Mouse (Mus musculus) hindbrain, postnatal 0 days (tissue): ENCODE data around the gene Atp8a2. TPM values are rescaled to one million over a fixed set of nuclear protein-coding genes. Genes with fewer than 3 reads are reported as not detected.

Experiments used
- ATAC-seq: fragments of 200-750 bp; cut with Nextera tagmentation; 2 replicates; pipeline ENCODE4 v1.8.0; 2017; ENCODE audit warnings: mild to moderate bottlenecking, moderate TSS enrichment, moderate library complexity
- DNase-seq: peaks from one replicate; pipeline ENCODE4 v3.0.0-alpha.2; 2015; ENCODE audit warnings: low spot score
- H3K27ac ChIP-seq: fragments of 300-500 bp; sonication (generic); 2 replicates; pipeline ENCODE4 v1.5.1; 2014; ENCODE audit warnings: mild to moderate bottlenecking
- H3K27me3 ChIP-seq: fragments of 300-500 bp; sonication (generic); 2 replicates; pipeline ENCODE4 v1.6.1; 2014; ENCODE audit warnings: low read length, mixed read lengths; ENCODE audit not compliant: insufficient read depth
- H3K36me3 ChIP-seq: fragments of 300-500 bp; sonication (generic); 2 replicates; pipeline ENCODE4 v1.6.1; 2014; ENCODE audit warnings: low read length, mixed read lengths; ENCODE audit not compliant: insufficient read depth
- H3K4me1 ChIP-seq: fragments of 300-500 bp; sonication (generic); 2 replicates; pipeline ENCODE4 v1.6.1; 2014; ENCODE audit warnings: antibody characterized with exemption, low read length, mixed read lengths; ENCODE audit not compliant: insufficient read depth
- H3K4me2 ChIP-seq: fragments of 300-500 bp; sonication (generic); 2 replicates; pipeline ENCODE4 v1.6.1; 2014; ENCODE audit warnings: low read depth, mild to moderate bottlenecking, low read length, moderate library complexity, mixed read lengths
- H3K4me3 ChIP-seq: fragments of 300-500 bp; sonication (generic); 2 replicates; pipeline ENCODE4 v1.5.1; 2014; ENCODE audit warnings: low read length
- H3K9ac ChIP-seq: fragments of 300-500 bp; sonication (generic); replicated peaks from 2 replicates; pipeline ENCODE4 v1.6.1; 2014; ENCODE audit warnings: mild to moderate bottlenecking, low read length, moderate library complexity, mixed read lengths
- H3K9me3 ChIP-seq: fragments of 300-500 bp; sonication (generic); 2 replicates; pipeline ENCODE4 v1.6.1; 2016; ENCODE audit warnings: low read length, mixed read lengths
- CTCF ChIP-seq: IDR thresholded peaks from 2 replicates; pipeline ENCODE4 v1.5.1; 2016; ENCODE audit warnings: antibody characterized with exemption, control low read depth, low read depth
- WGBS: fragments of 180-500 bp; shearing (Covaris S2); extraction: QIAGEN DNeasy Blood & Tissue Kit; methylation state at CpG from one replicate; pipeline ENCODE4 v1.1.7; 2014; 5-methylcytosine and 5-hydroxymethylcytosine counted together
- polyA plus RNA-seq: library from polyadenylated mRNA; unstranded; fragments of >200 nt; fragmentation: Nextera tagmentation; extraction: Ambion mirVana; gene quantifications from 2 replicates; pipeline ENCODE4 v1.2.1, GENCODE M21; 2015
- total RNA-seq: library from RNA; depleted of rRNA; stranded (reverse); fragments of >200 nt; gene quantifications from 2 replicates; pipeline ENCODE4 v1.2.3, GENCODE M21; 2014

Atp8a2 gene
- total and polyA plus RNA-seq, 2 experiments from 2014 or later = 29.1 to 41.7 TPM

GRCm38 (mm10) chr14:59638906-59639703, 557.9 kb downstream of the Atp8a2 start:
- Histone ChIP-seq H3K9ac (no peak overlapping the region), H3K4me1 (no peaks in the 10 kb centered on the region), H3K36me3 (no peaks in the 10 kb centered on the region), H3K9me3 (no peaks in the 10 kb centered on the region), H3K27me3 (no peaks in the 10 kb centered on the region), H3K27ac (no peak overlapping the region), H3K4me3 (no peak overlapping the region), H3K4me2 (no peak overlapping the region)
- no peak for TF ChIP-seq CTCF
- DNase-seq = no peak
- 63% methylated on average over 7 of the region's 7 CpGs for WGBS
- ATAC-seq = 0 out of 2 replicates have a peak, but pooled peaks have one; percentile 27

GRCm38 (mm10) chr14:59633988-59634387, 563.0 kb downstream of the Atp8a2 start:
- H3K9ac ChIP-seq = no peak overlapping the region
- H3K36me3 ChIP-seq = no peaks in the 10 kb centered on the region
- DNase-seq = no peak
- no peaks in the 10 kb centered on the region for H3K9me3 ChIP-seq
- H3K4me1 ChIP-seq = no peaks in the 10 kb centered on the region
- no peaks in the 10 kb centered on the region for H3K27me3 ChIP-seq
- no peak overlapping the region for H3K4me3 ChIP-seq
- no peak overlapping the region for H3K27ac ChIP-seq
- no peak overlapping the region for H3K4me2 ChIP-seq
- TF ChIP-seq CTCF = no peak
- WGBS = 80% methylated on average over 9 of the region's 9 CpGs
- ATAC-seq = no peak

DNA sequence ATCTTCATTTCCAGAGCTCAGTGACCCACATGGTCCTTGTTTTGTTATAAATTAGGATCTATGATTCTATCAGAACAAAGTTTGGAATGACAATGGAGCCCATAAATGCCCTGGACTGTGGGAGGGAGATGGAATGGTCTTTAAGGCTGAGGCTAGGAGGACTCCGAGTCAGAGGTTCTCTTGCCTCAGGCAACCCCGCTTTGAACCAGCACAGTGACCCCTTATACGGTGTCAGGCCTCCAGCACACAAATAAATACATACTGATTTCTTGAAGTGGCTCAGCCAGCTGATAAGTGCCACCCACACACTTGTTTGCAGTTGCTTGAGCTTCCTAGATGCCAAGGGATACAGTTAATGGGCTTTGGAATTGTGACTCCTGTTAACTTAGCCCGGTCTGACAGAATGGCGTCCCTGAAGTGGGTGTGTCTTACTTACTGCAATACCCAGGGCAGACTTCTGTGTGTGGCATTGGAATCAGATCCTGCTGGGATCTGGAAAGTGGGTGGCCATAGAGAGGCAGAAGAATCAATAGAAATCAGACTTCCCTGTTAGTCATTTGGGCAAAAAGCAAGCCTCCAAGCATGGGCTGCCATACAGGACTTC, 563.6 kb downstream of the Atp8a2 start:
- no peak for ATAC-seq
- Histone ChIP-seq H3K36me3 (no peaks in the 10 kb centered on the region), H3K4me1 (no peaks in the 10 kb centered on the region), H3K4me3 (no peak overlapping the region), H3K4me2 (no peak overlapping the region), H3K27ac (no peak overlapping the region), H3K27me3 (no peaks in the 10 kb centered on the region), H3K9ac (no peak overlapping the region), H3K9me3 (no peaks in the 10 kb centered on the region)
- 87% methylated on average over 5 of the region's 5 CpGs for WGBS
- no peak for TF ChIP-seq CTCF
- no peak for DNase-seq

DNA sequence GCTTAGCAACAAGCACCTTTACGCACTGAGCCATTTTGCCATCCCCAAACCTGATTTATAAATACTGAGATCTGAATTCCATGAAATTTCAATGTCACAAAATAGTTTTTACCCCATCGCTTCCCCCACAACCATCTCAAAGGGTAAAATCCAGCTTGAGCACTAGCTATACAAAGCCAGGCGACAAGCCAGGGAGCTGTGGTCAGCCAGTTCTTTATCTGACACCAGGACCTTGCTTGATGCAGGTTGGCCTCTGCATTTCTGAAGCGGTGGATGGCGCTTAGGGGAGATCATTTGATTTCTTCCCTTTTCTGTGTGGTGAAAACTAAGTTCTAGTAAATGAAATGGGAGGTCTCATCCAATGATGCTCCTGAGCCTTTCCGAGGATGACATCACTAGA, 564.9 kb downstream of the Atp8a2 start:
- H3K4me1 ChIP-seq = no peaks in the 10 kb centered on the region
- no peak overlapping the region for H3K27ac ChIP-seq
- no peaks in the 10 kb centered on the region for H3K9me3 ChIP-seq
- H3K27me3 ChIP-seq = no peaks in the 10 kb centered on the region
- H3K36me3 ChIP-seq = no peaks in the 10 kb centered on the region
- DNase-seq (no peak), ATAC-seq (no peak)
- TF ChIP-seq CTCF = no peak
- no peak overlapping the region for H3K4me3 ChIP-seq
- H3K9ac ChIP-seq = no peak overlapping the region
- 95% methylated on average over 6 of the region's 6 CpGs for WGBS
- H3K4me2 ChIP-seq = no peak overlapping the region

DNA sequence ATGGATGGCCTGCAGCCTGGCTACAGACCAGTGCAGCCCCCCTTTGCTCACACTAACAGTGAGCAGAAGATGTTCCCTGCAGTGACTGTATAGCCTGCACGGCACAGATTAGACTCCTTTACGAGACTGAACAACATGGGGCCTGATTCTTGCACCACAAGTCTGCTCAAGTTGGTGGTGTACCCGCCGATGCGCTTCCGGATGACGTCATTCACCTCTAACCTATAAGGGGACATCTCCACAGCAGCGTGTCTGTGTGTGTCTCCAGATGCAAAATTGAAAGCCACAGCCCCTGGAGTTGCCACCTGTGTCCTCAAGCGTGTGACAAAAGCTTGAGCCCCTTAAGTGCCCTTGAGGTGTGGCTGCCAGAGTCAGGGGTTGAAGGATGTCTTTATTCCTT, 566.9 kb downstream of the Atp8a2 start:
- Histone ChIP-seq H3K4me1 (no peaks in the 10 kb centered on the region), H3K4me3 (no peak overlapping the region), H3K27ac (no peak overlapping the region), H3K9ac (no peak overlapping the region), H3K27me3 (no peaks in the 10 kb centered on the region; the same call in 1 of the 2 replicates), H3K9me3 (no peaks in the 10 kb centered on the region), H3K36me3 (no peaks in the 10 kb centered on the region), H3K4me2 (no peak overlapping the region)
- DNase-seq (no peak), ATAC-seq (no peak)
- no peak for TF ChIP-seq CTCF
- WGBS = 86% methylated on average over 9 of the region's 9 CpGs

DNA sequence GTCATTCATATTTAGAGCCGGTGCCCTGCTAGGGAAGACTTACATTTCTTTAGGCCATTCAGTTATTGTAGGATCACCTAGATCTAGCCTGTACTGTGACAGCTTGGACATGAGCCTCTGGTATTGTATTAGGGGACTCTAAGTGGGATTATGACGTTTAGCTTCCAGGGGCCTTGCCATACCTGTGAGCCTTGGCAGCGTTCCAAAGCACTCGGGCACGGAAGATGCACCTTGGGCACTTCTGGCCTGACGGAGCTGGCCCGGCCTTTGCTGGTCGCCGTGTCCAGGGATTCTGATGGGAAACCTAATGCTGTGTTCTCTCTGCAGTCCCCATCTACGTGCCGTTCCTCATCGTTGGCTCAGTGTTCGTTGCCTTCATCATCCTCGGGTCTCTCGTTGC, 567.7 kb downstream of the Atp8a2 start:
- no peaks in the 10 kb centered on the region for H3K4me1 ChIP-seq
- ATAC-seq = no peak
- no peak for TF ChIP-seq CTCF
- no peak overlapping the region for H3K9ac ChIP-seq
- DNase-seq = no peak
- H3K4me2 ChIP-seq = no peak overlapping the region
- no peak overlapping the region for H3K27ac ChIP-seq
- H3K36me3 ChIP-seq = no peaks in the 10 kb centered on the region
- 85% methylated on average over 15 of the region's 15 CpGs for WGBS
- H3K9me3 ChIP-seq = no peaks in the 10 kb centered on the region
- H3K4me3 ChIP-seq = no peak overlapping the region
- H3K27me3 ChIP-seq = no peaks in the 10 kb centered on the region; the same call in 1 of the 2 replicates

GRCm38 (mm10) chr14:59627823-59628222, 569.2 kb downstream of the Atp8a2 start:
- TF ChIP-seq CTCF = peak; percentile 28; the same call in 1 of the 2 replicates
- H3K4me1 ChIP-seq = no peaks in the 10 kb centered on the region
- H3K9me3 ChIP-seq = no peaks in the 10 kb centered on the region
- no peak overlapping the region for H3K27ac ChIP-seq
- H3K36me3 ChIP-seq = no peaks in the 10 kb centered on the region
- DNase-seq (peak; percentile 71), ATAC-seq (peak; percentile 41; the same call in 1 of the 2 replicates)
- peak overlapping the region; percentile 62 for H3K4me3 ChIP-seq
- 0 out of 2 replicates have a peak overlapping the region, but pooled peaks have one; percentile 2 for H3K9ac ChIP-seq
- no peaks in the 10 kb centered on the region; the same call in 1 of the 2 replicates for H3K27me3 ChIP-seq
- whole genome bisulfite sequencing = 28% methylated on average over 7 of the region's 7 CpGs
- peak overlapping the region; percentile 73 for H3K4me2 ChIP-seq
